Mouse (Mus musculus): ENCODE measurements around the gene 2310057M21Rik. TPM values are rescaled to one million over a fixed set of nuclear protein-coding genes. Genes with fewer than 3 reads are reported as not detected.
A peak's percentile ranks its signal among the peaks of the same experiment; 100 is the strongest.

2310057M21Rik gene
- polyA plus RNA-seq, 1 experiment from 2014 or later: 30.0 TPM

DNA sequence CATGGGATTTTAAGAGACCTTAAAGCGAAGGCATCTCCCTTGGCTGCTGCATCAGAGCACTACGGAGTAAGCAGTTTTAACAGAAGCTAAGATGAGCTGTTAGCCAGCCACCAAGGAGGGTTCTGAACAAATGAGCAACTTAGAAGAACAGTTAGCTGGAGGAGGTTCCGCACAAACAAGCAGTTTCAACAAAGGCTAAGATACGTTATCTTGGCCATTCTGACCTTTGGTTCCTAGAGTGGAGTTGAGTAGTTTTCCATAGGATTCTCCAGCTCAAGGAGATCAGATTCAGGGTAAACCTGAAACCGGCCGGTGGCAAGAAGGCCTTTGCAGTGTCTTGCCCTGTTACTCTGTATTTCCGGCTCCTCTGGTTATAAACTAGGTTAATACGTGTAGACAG is 1.6 kb upstream of the 2310057M21Rik start:
- Histone ChIP-seq H3K4me1 (replicated peaks) (peaks cover 17% of the 10 kb centered on the region), H3K36me3 (peaks cover 2% of the 10 kb centered on the region; the same call in 1 of the 2 replicates), H3K9me3 (no peaks in the 10 kb centered on the region), H3K27me3 (0 out of 2 replicates have a peak, but pooled peaks cover 15% of the 10 kb centered on the region), H3K4me2 (no peak overlapping the region), H3K9ac (no peak overlapping the region), H3K4me3 (no peak overlapping the region), H3K27ac (no peak overlapping the region)
- no peak for ATAC-seq (ENCODE audit: low FRiP score)
- WGBS: 96% methylated on average over 8 of the region's 8 CpGs

DNA sequence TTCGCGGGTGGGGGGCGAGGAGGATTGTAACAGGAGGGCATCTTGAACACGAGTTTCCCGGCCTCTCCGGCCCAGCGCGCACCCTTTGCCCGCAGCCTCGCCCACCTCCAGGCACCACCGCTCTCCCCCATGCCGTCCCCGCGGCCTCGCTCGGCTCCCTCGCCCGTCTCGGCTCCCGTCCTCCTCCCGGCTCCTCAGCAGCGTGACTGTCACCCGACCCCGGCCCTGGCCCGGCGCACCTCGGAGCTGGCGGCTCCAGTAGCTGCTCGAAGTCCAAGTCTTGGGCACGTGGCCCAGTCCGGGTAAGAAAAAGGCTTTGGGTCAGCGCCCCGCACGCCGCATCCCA is 317 bp downstream of the 2310057M21Rik start:
- H3K27ac ChIP-seq: peak overlapping the region; percentile 90
- peak overlapping the region; percentile 90 for H3K9ac ChIP-seq
- peak overlapping the region; percentile 86 for H3K4me3 ChIP-seq
- H3K27me3 ChIP-seq: 0 out of 2 replicates have a peak, but pooled peaks cover 12% of the 10 kb centered on the region
- peak; percentile 88 for ATAC-seq (ENCODE audit: low FRiP score)
- peak overlapping the region; percentile 85 for H3K4me2 ChIP-seq
- under 1% methylated on average over 35 of the region's 35 CpGs for WGBS
- peaks cover 19% of the 10 kb centered on the region for H3K36me3 ChIP-seq
- H3K4me1 ChIP-seq (replicated peaks): peaks cover 17% of the 10 kb centered on the region
- no peaks in the 10 kb centered on the region for H3K9me3 ChIP-seq

DNA sequence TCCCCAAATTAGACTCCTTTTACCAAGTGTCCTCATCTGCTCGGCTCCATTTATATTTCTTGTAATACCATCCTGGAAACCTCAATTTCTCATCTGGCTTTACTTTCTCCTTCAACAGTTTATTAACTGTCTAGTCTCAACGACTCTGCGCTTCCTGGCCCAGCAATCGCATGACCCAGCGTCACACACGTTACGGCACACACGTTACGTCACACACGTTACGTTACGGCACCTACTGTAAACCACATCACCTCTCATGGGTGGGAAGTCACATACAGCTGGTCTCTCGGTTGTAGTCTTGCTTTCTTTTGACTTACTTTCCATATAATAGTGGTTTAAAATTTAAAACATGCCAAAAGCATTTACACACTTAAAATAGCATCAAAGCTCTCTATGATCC is 6.5 kb downstream of the 2310057M21Rik start:
- WGBS: 98% methylated on average over 13 of the region's 13 CpGs
- Histone ChIP-seq H3K4me1 (replicated peaks) (peaks cover 3% of the 10 kb centered on the region), H3K36me3 (peaks cover 58% of the 10 kb centered on the region), H3K4me3 (no peak overlapping the region), H3K4me2 (no peak overlapping the region), H3K27me3 (no peaks in the 10 kb centered on the region), H3K27ac (no peak overlapping the region), H3K9ac (no peak overlapping the region), H3K9me3 (no peaks in the 10 kb centered on the region)
- no peak for ATAC-seq (ENCODE audit: low FRiP score)

- H3K9me3 ChIP-seq: no peaks in the 10 kb centered on the region
- H3K36me3 ChIP-seq: peaks cover 59% of the 10 kb centered on the region
- H3K27ac ChIP-seq: no peak overlapping the region
- H3K4me1 ChIP-seq (replicated peaks): 0 out of 2 replicates have a peak, but pooled peaks cover 5% of the 10 kb centered on the region
- ATAC-seq (ENCODE audit: low FRiP score): no peak
- 67% methylated on average over 7 of the region's 7 CpGs for WGBS
- H3K9ac ChIP-seq: no peak overlapping the region
- no peak overlapping the region for H3K4me3 ChIP-seq
- no peaks in the 10 kb centered on the region for H3K27me3 ChIP-seq
- H3K4me2 ChIP-seq: no peak overlapping the region
Measured at GRCm38 (mm10) chr7:131345856-131346541, 16.6 kb downstream of the 2310057M21Rik start.

- Histone ChIP-seq H3K4me2 (no peak overlapping the region), H3K27ac (peak overlapping the region; percentile 30; the same call in 1 of the 2 replicates)
Measured at GRCm38 (mm10) chr7:131337502-131338068, 25.0 kb downstream of the 2310057M21Rik start.

DNA sequence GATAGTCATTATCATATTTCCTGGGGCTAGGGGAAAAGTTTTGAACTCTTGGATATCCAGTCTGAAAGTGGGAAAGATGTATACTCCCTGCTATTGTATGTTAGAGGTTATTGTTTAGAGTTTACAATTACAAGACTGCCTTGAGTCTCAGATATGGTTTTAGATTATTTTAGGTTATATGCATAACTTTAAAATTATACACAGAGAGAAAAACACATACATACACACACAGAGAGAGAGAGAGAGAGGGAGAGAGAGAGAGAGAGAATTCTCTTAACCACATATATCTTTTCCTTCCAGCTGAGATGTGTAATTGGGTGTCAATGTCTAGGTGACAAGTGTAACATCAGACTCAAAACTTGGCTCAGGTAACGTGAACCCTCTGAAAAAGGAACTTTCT is 29.0 kb downstream of the 2310057M21Rik start, which contains the start of gene Fam24a:
Gene Fam24a (plus strand): TSS at position 301 of the 400 bp plus-strand sequence.
- H3K4me2 ChIP-seq: no peak within 1 kb of the TSS
- no peaks in the 10 kb centered on the region for H3K36me3 ChIP-seq
- H3K4me1 ChIP-seq (replicated peaks): peaks cover 3% of the 10 kb centered on the region; the same call in 1 of the 2 replicates
- no peaks in the 10 kb centered on the region for H3K9me3 ChIP-seq
- WGBS: 63% methylated on average over 1 of the region's 1 CpGs
- no peaks in the 10 kb centered on the region for H3K27me3 ChIP-seq
- H3K4me3 ChIP-seq: no peak within 1 kb of the TSS
- no peak within 1 kb of the TSS for H3K9ac ChIP-seq
- no peak within 1 kb of the TSS for H3K27ac ChIP-seq
- ATAC-seq (ENCODE audit: low FRiP score): no peak

More at GRCm38 (mm10) chr7:131337502-131338068, 25.0 kb downstream of the 2310057M21Rik start:
- Histone ChIP-seq H3K9me3 (no peaks in the 10 kb centered on the region), H3K4me1 (replicated peaks) (peaks cover 3% of the 10 kb centered on the region; the same call in 1 of the 2 replicates), H3K27me3 (no peaks in the 10 kb centered on the region), H3K9ac (no peak overlapping the region), H3K36me3 (peaks cover 24% of the 10 kb centered on the region), H3K4me3 (no peak overlapping the region)
- 39% methylated on average over 8 of the region's 8 CpGs for whole genome bisulfite sequencing
- ATAC-seq (ENCODE audit: low FRiP score): 0 out of 2 replicates have a peak, but pooled peaks have one; percentile 32

DNA sequence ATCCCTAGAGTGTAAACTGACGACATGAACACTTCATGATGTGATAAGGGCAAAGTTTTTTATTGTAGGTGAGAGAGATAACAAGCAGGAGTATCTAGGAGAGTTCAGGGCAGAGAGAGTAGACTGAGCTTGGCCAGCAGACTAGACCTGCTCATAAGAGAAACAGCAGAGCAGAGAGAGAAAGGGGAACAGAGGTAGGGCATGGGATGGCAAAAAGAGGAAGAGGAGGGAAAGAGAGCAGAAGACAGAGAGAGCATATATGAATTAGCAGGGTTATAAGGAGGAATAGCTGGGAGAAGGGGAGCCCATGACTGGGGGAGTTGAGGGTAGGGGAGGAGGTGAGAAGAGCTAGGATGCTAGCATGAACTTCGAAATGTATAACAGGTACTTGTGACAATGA is 30.9 kb downstream of the 2310057M21Rik start:
- Histone ChIP-seq H3K27me3 (no peaks in the 10 kb centered on the region), H3K36me3 (no peaks in the 10 kb centered on the region), H3K4me1 (replicated peaks) (no peaks in the 10 kb centered on the region), H3K9ac (no peak overlapping the region), H3K4me2 (no peak overlapping the region), H3K4me3 (no peak overlapping the region), H3K27ac (no peak overlapping the region), H3K9me3 (no peaks in the 10 kb centered on the region)
- no peak for ATAC-seq (ENCODE audit: low FRiP score)
- 81% methylated on average over 2 of the region's 2 CpGs for WGBS

DNA sequence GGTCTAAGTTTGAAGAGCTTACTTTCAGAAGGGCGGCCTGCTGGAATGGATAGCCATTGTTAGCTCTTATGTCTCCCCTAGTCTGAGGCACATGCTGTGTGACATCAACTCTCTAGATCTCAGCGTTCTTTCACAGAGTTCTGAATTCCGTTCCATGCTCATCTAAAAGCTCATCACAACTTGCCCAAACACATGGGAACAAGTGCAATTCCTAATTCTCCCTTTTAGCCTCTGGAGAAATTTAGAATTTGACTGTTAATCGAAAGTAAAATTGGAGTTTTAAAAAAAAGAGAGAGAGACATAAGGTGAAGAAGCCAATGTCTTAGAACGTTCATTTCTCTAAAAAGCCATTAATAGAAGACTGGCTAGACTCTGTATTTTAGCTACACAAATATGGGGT is 33.1 kb downstream of the 2310057M21Rik start, which contains the start of gene Fam24b:
Gene Fam24b (minus strand): TSS at position 101 of the 400 bp plus-strand sequence.
- 92% methylated on average over 5 of the region's 5 CpGs for WGBS
- no peak for ATAC-seq (ENCODE audit: low FRiP score)
- no peaks in the 10 kb centered on the region for H3K4me1 ChIP-seq (replicated peaks)

DNA sequence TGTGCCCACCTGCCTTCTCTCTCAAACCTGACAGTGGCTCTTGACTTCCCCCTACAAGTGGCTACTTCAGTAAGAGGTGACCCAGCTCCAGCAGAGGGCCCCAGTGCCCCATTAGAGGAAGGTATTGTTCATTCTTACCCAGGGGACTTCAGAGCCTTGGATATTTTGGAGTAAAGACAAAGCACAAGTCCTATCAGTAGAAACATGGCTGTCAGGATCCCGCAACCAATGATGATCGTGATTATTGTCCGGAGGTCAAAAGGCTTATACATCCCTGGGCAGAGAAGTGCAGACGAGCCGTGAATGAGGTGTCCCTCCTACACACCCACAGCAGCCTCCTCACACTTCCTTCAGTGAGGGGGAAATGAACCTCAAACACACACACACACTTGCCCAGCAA is 35.5 kb downstream of the 2310057M21Rik start:
- H3K4me3 ChIP-seq: no peak overlapping the region
- no peak for ATAC-seq (ENCODE audit: low FRiP score)
- no peak overlapping the region for H3K4me2 ChIP-seq
- no peaks in the 10 kb centered on the region for H3K9me3 ChIP-seq
- H3K36me3 ChIP-seq: no peaks in the 10 kb centered on the region
- no peaks in the 10 kb centered on the region for H3K27me3 ChIP-seq
- H3K4me1 ChIP-seq (replicated peaks): no peaks in the 10 kb centered on the region
- H3K27ac ChIP-seq: no peak overlapping the region
- WGBS: 85% methylated on average over 5 of the region's 5 CpGs
- no peak overlapping the region for H3K9ac ChIP-seq

More for the DNA sequence above, 33.1 kb downstream of the 2310057M21Rik start, which contains the start of gene Fam24b:
- no peaks in the 10 kb centered on the region for H3K9me3 ChIP-seq
- no peak within 1 kb of the TSS for H3K9ac ChIP-seq
- no peak within 1 kb of the TSS for H3K27ac ChIP-seq
- no peaks in the 10 kb centered on the region for H3K27me3 ChIP-seq
- no peak within 1 kb of the TSS for H3K4me2 ChIP-seq
- no peaks in the 10 kb centered on the region for H3K36me3 ChIP-seq
- no peak within 1 kb of the TSS for H3K4me3 ChIP-seq

- Histone ChIP-seq H3K4me2 (no peak within 1 kb of the TSS), H3K9me3 (no peaks in the 10 kb centered on the region), H3K27me3 (no peaks in the 10 kb centered on the region), H3K4me1 (replicated peaks) (no peaks in the 10 kb centered on the region), H3K27ac (no peak within 1 kb of the TSS), H3K4me3 (no peak within 1 kb of the TSS), H3K9ac (no peak within 1 kb of the TSS), H3K36me3 (no peaks in the 10 kb centered on the region)
- ATAC-seq (ENCODE audit: low FRiP score): no peak
- WGBS: 82% methylated on average over 2 of the region's 2 CpGs
Measured at GRCm38 (mm10) chr7:131322192-131322591, 40.4 kb downstream of the 2310057M21Rik start, which contains the start of gene Cuzd1. Cuzd1 (minus strand) TSS chr7:131322292.

GRCm38 (mm10) chr7:131318340-131318739 is 44.2 kb downstream of the 2310057M21Rik start:
- Histone ChIP-seq H3K4me3 (no peak overlapping the region), H3K9ac (no peak overlapping the region), H3K4me2 (no peak overlapping the region), H3K27me3 (no peaks in the 10 kb centered on the region), H3K9me3 (no peaks in the 10 kb centered on the region), H3K36me3 (no peaks in the 10 kb centered on the region), H3K4me1 (replicated peaks) (no peaks in the 10 kb centered on the region), H3K27ac (no peak overlapping the region)
- ATAC-seq (ENCODE audit: low FRiP score): no peak
- WGBS: 88% methylated on average over 5 of the region's 7 CpGs

DNA sequence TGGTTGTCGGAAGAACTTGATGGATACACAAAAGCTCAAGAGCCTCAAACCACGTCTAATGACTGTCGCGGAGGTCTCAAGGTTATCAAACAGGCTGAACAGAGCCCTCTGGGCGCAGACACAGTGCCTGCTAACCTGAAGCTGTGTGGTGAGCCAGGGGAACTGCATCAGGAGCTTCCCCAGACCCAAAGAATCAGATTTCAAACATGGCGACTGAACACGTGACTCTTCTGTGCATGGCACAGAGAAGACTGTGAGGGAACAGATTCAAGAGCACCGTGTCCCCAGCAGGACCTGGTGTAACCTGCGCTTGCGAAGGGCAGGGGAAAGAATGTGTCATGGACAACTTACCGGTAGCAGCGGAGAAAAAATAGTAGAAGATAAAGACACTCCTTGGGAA is 45.0 kb downstream of the 2310057M21Rik start:
- H3K27me3 ChIP-seq: no peaks in the 10 kb centered on the region
- no peak overlapping the region for H3K4me2 ChIP-seq
- 78% methylated on average over 12 of the region's 12 CpGs for WGBS
- H3K9ac ChIP-seq: no peak overlapping the region
- no peaks in the 10 kb centered on the region for H3K9me3 ChIP-seq
- H3K36me3 ChIP-seq: no peaks in the 10 kb centered on the region
- no peak overlapping the region for H3K4me3 ChIP-seq
- no peak overlapping the region for H3K27ac ChIP-seq
- ATAC-seq (ENCODE audit: low FRiP score): no peak
- H3K4me1 ChIP-seq (replicated peaks): no peaks in the 10 kb centered on the region

All from hindbrain, embryonic 13.5 days (tissue).